17 mouse cellular contexts compared by ENCODE assay signal in the genomic region with DNA sequence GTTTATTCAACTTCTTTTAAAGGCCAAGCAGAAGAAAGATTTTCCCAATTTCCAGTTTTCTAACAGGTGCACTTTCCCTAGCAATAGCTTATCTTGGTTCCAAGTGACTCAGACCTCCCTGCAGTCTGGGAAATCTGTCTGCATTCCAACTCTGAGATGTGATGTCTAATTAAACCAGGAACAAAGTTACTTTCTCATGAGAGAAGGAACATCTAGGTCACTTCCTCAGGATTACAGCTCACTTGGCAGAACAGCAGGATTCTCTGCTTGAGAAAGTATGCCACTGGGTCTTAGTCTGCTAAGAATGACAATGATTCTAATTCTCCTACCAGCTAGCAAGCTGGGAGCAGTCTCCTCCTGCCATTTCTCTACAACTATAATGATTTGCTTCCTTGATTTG. TPM values are rescaled to one million over a fixed set of nuclear protein-coding genes. Genes with fewer than 3 reads are reported as not detected.
A peak's percentile ranks its signal among the peaks of the same experiment; 100 is the strongest.
DNase-seq lines count a peak whose midpoint lies in the region; ATAC-seq and TF ChIP-seq lines count a peak whose summit lies in the region.
"Had no signal": no experiment of that assay in that cellular context is flagged by ENCODE, and none has a peak within 500 bp of the region (broad histone marks: within the 10 kb centered on the region; RNA-seq: fewer than 3 reads in every experiment).

No protein-coding gene starts in this region.

- peak; percentile 100 for ATAC-seq in frontal cortex, adult (ENCODE audit: low TSS enrichment)
- peak; percentile 80 for ATAC-seq in Patski
- ATAC-seq in neural tube, embryonic 15.5 days (ENCODE audit: low FRiP score): no peak

- H3K27me3 ChIP-seq in Patski: peaks cover 5% of the 10 kb centered on the region
- H3K27me3 ChIP-seq in neural tube, embryonic 15.5 days (replicated peaks): no peaks in the 10 kb centered on the region
- H3K27me3 ChIP-seq: embryonic facial prominence, embryonic 15.5 days; megakaryocyte, embryonic 14.5 days had no signal

- no peaks in the 10 kb centered on the region for H3K36me3 ChIP-seq in neural tube, embryonic 15.5 days
- H3K36me3 ChIP-seq: embryonic facial prominence, embryonic 15.5 days had no signal

- H3K4me3 ChIP-seq in neural tube, embryonic 15.5 days (replicated peaks): no peak overlapping the region
- H3K4me3 ChIP-seq: embryonic facial prominence, embryonic 15.5 days; megakaryocyte, embryonic 14.5 days had no signal

- no peak for TF ChIP-seq CTCF in Patski (IDR thresholded peaks at IDR 0.05)

- H3K9me3 ChIP-seq in neural tube, embryonic 15.5 days (replicated peaks): no peaks in the 10 kb centered on the region
- H3K9me3 ChIP-seq: embryonic facial prominence, embryonic 15.5 days; megakaryocyte, embryonic 14.5 days had no signal

- CTCF ChIA-PET in Patski (lab: Charles Lee): no interaction called here

- DNase-seq in frontal cortex, postnatal 14 days (ENCODE audit: low spot score in 2 of 2): no peak
- peak; percentile 7 for DNase-seq in layer of hippocampus, adult 9-11 months
- no peak for DNase-seq in layer of hippocampus, postnatal 36 days
- DNase-seq in Patski (ENCODE audit: low read depth, low spot score): peak; percentile 9
- DNase-seq in right cerebral cortex, postnatal 10 days (ENCODE audit: low spot score in 2 of 2): peak; percentile 20 to 31
- DNase-seq in lung, adult 18-20 months: no peak
- DNase-seq: adrenal gland, adult 2 months; liver; thymus, adult 18-20 months had no signal

- H3K4me1 ChIP-seq in neural tube, embryonic 15.5 days: no peaks in the 10 kb centered on the region
- H3K4me1 ChIP-seq: embryonic facial prominence, embryonic 15.5 days; megakaryocyte, embryonic 14.5 days had no signal

- POLR2A ChIA-PET in Patski (lab: Charles Lee): no interaction called here

- no peak overlapping the region for H3K4me2 ChIP-seq in neural tube, embryonic 15.5 days
- H3K4me2 ChIP-seq: embryonic facial prominence, embryonic 15.5 days had no signal

- no peak overlapping the region for H3K9ac ChIP-seq in neural tube, embryonic 15.5 days (replicated peaks)
- H3K9ac ChIP-seq: embryonic facial prominence, embryonic 15.5 days had no signal

- no peak overlapping the region for H3K27ac ChIP-seq in neural tube, embryonic 15.5 days (replicated peaks)
- H3K27ac ChIP-seq: embryonic facial prominence, embryonic 15.5 days had no signal

- in situ Hi-C loops in Patski (cut with MboI; ENCODE audit: low pct_unique_long_range_greater_than_20kb): no loop called here

RNA-seq across cellular contexts. Expression of a gene that starts 9.4 kb away (rescaled TPM):
- total RNA-seq in layer of hippocampus, postnatal 36 days (2021): not detected
- polyA plus RNA-seq in Patski (2021): 8.1 TPM
- polyA plus RNA-seq in neural tube, embryonic 15.5 days (2015; fragmentation: Nextera tagmentation; extraction: Ambion mirVana): 0.41 TPM in 1 of 2 replicates, not detected in the other
- total RNA-seq: adrenal gland, adult 2 months; layer of hippocampus, postnatal 14 days had no signal
- polyA plus RNA-seq: adrenal gland, adult 2 months; heart, embryonic 14.5 days; kidney, embryonic 16.5 days; lung, embryonic 16.5 days had no signal

RNA-seq across cellular contexts. Expression of a gene that starts 30.6 kb away (rescaled TPM):
- 1 to 10 TPM; 5.2 to 5.6 TPM for total RNA-seq in layer of hippocampus, postnatal 36 days (2021)
- polyA plus RNA-seq in Patski (2021): 0.77 TPM
- 0.69 and 2.9 TPM in 2 replicates for polyA plus RNA-seq in neural tube, embryonic 15.5 days (2015; fragmentation: Nextera tagmentation; extraction: Ambion mirVana)

RNA-seq across cellular contexts. Expression of a gene that starts 30.8 kb away (rescaled TPM):
- 10 to 100 TPM in 1 of 2 experiments, 1 to 10 TPM in 1; 8.6 to 13.0 TPM for total RNA-seq in layer of hippocampus, postnatal 36 days (2021)
- polyA plus RNA-seq in Patski (2021): 0.85 TPM
- 1.1 and 11.7 TPM in 2 replicates for polyA plus RNA-seq in neural tube, embryonic 15.5 days (2015; fragmentation: Nextera tagmentation; extraction: Ambion mirVana)

RNA-seq across cellular contexts. Expression of a gene that starts 58.5 kb away (rescaled TPM):
- not detected for total RNA-seq in layer of hippocampus, postnatal 36 days (2021)
- 0.05 TPM for polyA plus RNA-seq in Patski (2021)
- polyA plus RNA-seq in neural tube, embryonic 15.5 days (2015; fragmentation: Nextera tagmentation; extraction: Ambion mirVana): 0.43 TPM in 1 of 2 replicates, not detected in the other

Comparison
In these comparisons a context has a peak if more than half of its experiments do, and no peak if none do; other contexts are left out.
1. DNase-seq: peak in layer of hippocampus, adult 9-11 months (single experiment), Patski (single experiment) and right cerebral cortex, postnatal 10 days (2 of 2); none in frontal cortex, postnatal 14 days (0 of 2), layer of hippocampus, postnatal 36 days (0 of 2) and lung, adult 18-20 months (0 of 2).